Mouse (Mus musculus) heart, embryonic 14.5 days (tissue): ENCODE measurements around the gene Trim67. TPM values are rescaled to one million over a fixed set of nuclear protein-coding genes. Genes with fewer than 3 reads are reported as not detected.

Experiments
- ATAC-seq: fragments of 200-750 bp; cut with Nextera tagmentation; 2 replicates; pipeline ENCODE4 v1.8.0; 2017; ENCODE audit warnings: low read depth, moderate TSS enrichment; ENCODE audit not compliant: insufficient number of reproducible peaks, insufficient read depth, low FRiP score
- H3K27ac ChIP-seq, 2 experiments: fragments of 200-500 bp in 1 of 2; fragments of 300-500 bp in 1 of 2; sonication (generic) in 1 of 2; replicated peaks in 1 of 2; 2 replicates each; pipeline ENCODE4 v1.5.1; 2012 to 2014; ENCODE audit warnings: low read depth in 2 of 2, low read length in 2 of 2, control low read depth in 1 of 2, mild to moderate bottlenecking in 1 of 2, mixed read lengths in 1 of 2; ENCODE audit not compliant: control insufficient read depth in 1 of 2, insufficient read depth in 1 of 2
- H3K27me3 ChIP-seq: fragments of 300-500 bp; sonication (generic); 2 replicates; pipeline ENCODE4 v1.6.1; 2014; ENCODE audit warnings: mild to moderate bottlenecking, low read length, control low read depth; ENCODE audit not compliant: control insufficient read depth, insufficient read depth
- H3K36me3 ChIP-seq: fragments of 300-500 bp; sonication (generic); 2 replicates; pipeline ENCODE4 v1.6.1; 2014; ENCODE audit warnings: mild to moderate bottlenecking, control low read depth, low read length, mixed read lengths; ENCODE audit not compliant: control insufficient read depth, insufficient read depth
- H3K4me1 ChIP-seq, 2 experiments: fragments of 200-500 bp in 1 of 2; fragments of 300-500 bp in 1 of 2; sonication (generic) in 1 of 2; 2 replicates each; pipeline ENCODE4 v1.6.1; 2012 to 2014; ENCODE audit warnings: low read length in 2 of 2, control low read depth in 1 of 2, mixed read lengths in 1 of 2; ENCODE audit not compliant: control insufficient read depth in 2 of 2, insufficient read depth in 2 of 2
- H3K4me2 ChIP-seq: fragments of 300-500 bp; sonication (generic); 2 replicates; pipeline ENCODE4 v1.6.1; 2014; ENCODE audit warnings: mild to moderate bottlenecking, low read length
- H3K4me3 ChIP-seq, 2 experiments: fragments of 200-500 bp in 1 of 2; fragments of 300-500 bp in 1 of 2; sonication (generic) in 1 of 2; 2 replicates each; pipeline ENCODE4 v1.5.1; 2012 to 2014; ENCODE audit warnings: low read length in 2 of 2, mild to moderate bottlenecking in 2 of 2, control low read depth in 1 of 2, low read depth in 1 of 2, moderate library complexity in 1 of 2; ENCODE audit not compliant: control insufficient read depth in 1 of 2, insufficient read depth in 1 of 2
- H3K9ac ChIP-seq: fragments of 300-500 bp; sonication (generic); 2 replicates; pipeline ENCODE4 v1.6.1; 2014; ENCODE audit warnings: mild to moderate bottlenecking, low read length
- H3K9me3 ChIP-seq: fragments of 300-500 bp; sonication (generic); 2 replicates; pipeline ENCODE4 v1.6.1; 2016; ENCODE audit warnings: low read length, control low read depth; ENCODE audit not compliant: control insufficient read depth
- WGBS: fragments of 180-500 bp; shearing (Covaris S2); extraction: QIAGEN DNeasy Blood & Tissue Kit; methylation state at CpG from one replicate; pipeline ENCODE4 v1.1.7; 2014; 5-methylcytosine and 5-hydroxymethylcytosine counted together
- polyA plus RNA-seq: library from polyadenylated mRNA; unstranded; fragments of >200 nt; fragmentation: Nextera tagmentation; extraction: Ambion mirVana; gene quantifications from 2 replicates; pipeline ENCODE4 v1.2.1, GENCODE M21; 2014

Trim67 gene
- polyA plus RNA-seq, 1 experiment from 2014 or later = 0.22 TPM

DNA sequence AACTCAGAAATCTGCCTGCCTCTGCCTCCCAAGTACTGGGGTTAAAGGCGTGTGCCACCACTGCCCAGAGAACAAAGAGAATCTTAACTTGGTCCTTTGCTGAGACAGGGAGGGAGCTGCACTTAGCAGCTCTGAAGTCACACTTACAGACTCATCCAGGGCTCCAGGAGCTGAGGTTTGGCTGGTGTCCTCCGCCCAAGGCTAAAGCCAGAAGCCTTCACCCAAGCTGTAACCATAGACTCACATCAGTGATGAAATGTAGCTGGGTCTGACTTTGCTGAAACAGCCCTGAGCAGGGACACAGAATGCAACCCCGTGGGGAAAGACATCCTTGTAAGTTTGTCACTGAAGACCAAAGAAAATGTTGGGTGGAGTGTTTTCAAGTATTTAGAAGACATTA lies 10.5 kb upstream of the Trim67 start:
- 82% methylated on average over 3 of the region's 3 CpGs for WGBS
- Histone ChIP-seq H3K9ac (no peak overlapping the region), H3K4me1 (peaks cover 26 to 29% of the 10 kb centered on the region in 2 experiments), H3K9me3 (no peaks in the 10 kb centered on the region), H3K27me3 (no peaks in the 10 kb centered on the region), H3K4me3 (no peak overlapping the region), H3K36me3 (no peaks in the 10 kb centered on the region), H3K4me2 (no peak overlapping the region), H3K27ac (no peak overlapping the region)
- no peak for ATAC-seq

DNA sequence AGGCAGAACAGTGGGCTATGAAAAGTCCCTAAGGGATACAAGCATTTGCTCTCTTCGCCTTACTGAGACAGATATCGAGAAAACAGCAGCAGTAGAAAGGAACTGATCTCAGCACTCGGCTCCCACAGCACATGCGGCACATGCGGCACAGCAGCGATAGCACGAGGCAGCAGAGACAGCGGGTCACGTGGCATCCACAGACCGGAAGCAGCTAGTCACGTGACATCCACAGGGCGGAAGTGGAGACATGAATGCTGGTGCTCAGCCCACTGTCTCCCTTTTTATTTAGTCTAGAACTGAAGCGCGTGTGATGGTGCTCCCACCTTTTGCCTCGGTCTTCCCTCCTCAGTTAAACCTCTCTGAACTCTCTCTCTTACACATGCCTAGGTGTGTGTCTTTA lies 9.7 kb upstream of the Trim67 start:
- Histone ChIP-seq H3K36me3 (no peaks in the 10 kb centered on the region), H3K4me3 (no peak overlapping the region), H3K9ac (no peak overlapping the region), H3K27me3 (no peaks in the 10 kb centered on the region), H3K9me3 (no peaks in the 10 kb centered on the region), H3K4me1 (peaks cover 26 to 29% of the 10 kb centered on the region in 2 experiments), H3K27ac (no peak overlapping the region), H3K4me2 (no peak overlapping the region)
- WGBS = 88% methylated on average over 15 of the region's 15 CpGs
- no peak for ATAC-seq

DNA sequence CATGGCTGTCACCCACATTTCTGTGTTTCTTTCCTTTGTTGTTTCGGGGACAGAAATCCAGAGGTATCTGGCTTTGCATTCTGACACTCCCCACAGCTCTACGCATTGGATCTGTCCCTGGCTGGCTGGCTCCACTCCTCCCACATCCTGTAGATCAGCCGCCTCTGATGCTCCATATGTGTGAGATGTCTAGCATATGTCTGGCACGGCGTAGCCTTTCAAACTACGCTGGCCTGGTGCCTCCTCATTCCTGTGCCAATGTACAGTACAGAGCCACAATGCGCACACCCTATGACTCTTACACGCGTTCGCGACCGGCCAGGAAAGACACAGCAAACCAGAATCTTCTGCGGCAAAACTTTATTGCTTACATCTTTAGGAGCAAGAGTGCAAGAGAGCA lies 8.3 kb upstream of the Trim67 start:
- no peak for ATAC-seq
- no peak overlapping the region for H3K4me3 ChIP-seq
- 86% methylated on average over 13 of the region's 13 CpGs for WGBS
- no peak overlapping the region for H3K27ac ChIP-seq
- H3K4me2 ChIP-seq = no peak overlapping the region
- H3K36me3 ChIP-seq = no peaks in the 10 kb centered on the region
- H3K9ac ChIP-seq = no peak overlapping the region
- peaks cover 22 to 28% of the 10 kb centered on the region in 2 experiments for H3K4me1 ChIP-seq
- H3K9me3 ChIP-seq = no peaks in the 10 kb centered on the region
- no peaks in the 10 kb centered on the region for H3K27me3 ChIP-seq

DNA sequence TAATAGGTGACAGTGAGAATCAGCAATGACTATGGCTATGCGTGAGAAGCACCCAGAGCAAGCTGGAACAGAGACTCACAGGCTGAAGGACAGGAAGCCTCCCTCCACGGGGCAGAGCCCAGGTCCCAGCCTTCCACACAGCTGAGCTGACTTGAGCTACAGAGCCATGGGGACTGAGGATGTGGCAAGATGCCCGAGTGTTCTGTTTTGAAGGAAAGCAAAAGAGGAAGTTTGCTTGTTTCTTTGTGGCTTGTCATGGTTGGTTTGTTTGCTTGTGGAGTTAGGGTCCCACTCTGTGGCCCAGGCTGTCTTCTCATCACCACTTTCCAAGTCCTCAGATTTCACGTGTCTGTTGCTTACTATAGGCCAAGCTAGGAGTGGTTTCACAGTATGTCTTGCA lies 2.2 kb upstream of the Trim67 start:
- Histone ChIP-seq H3K27ac (no peak overlapping the region), H3K36me3 (no peaks in the 10 kb centered on the region), H3K9ac (no peak overlapping the region), H3K27me3 (peaks cover 25% of the 10 kb centered on the region), H3K4me1 (peaks cover 21 to 32% of the 10 kb centered on the region in 2 experiments), H3K4me3 (no peak overlapping the region), H3K4me2 (no peak overlapping the region), H3K9me3 (no peaks in the 10 kb centered on the region)
- no peak for ATAC-seq
- WGBS = 77% methylated on average over 4 of the region's 4 CpGs

DNA sequence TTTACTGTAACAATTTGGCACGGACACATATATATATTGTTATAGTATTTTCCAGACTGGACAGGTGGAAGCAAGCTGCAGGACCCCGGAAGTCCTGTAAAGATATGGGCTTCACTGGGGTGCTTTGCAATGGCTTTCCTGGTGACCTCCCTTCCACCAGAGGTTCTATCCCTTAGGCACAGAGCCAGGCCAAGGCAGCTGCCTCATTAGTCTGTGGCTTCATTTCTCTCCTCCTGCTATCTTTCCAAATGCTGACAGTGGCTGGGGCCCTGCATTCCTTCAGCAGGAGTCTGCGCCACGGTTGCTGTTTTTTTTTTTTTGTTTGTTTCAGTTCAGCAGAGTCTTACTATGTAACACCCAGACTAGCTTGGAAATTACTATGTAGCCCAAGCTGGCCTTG lies 1.1 kb upstream of the Trim67 start:
- peaks cover 36% of the 10 kb centered on the region for H3K27me3 ChIP-seq
- H3K9me3 ChIP-seq = no peaks in the 10 kb centered on the region
- H3K4me1 ChIP-seq = peaks cover 12 to 29% of the 10 kb centered on the region in 2 experiments
- peak overlapping the region; percentile 62; the same call in 1 of the 2 replicates for H3K9ac ChIP-seq
- 27% methylated on average over 4 of the region's 4 CpGs for WGBS
- peak overlapping the region; percentile 100 for H3K4me2 ChIP-seq
- H3K36me3 ChIP-seq = no peaks in the 10 kb centered on the region
- H3K4me3 ChIP-seq = peak overlapping the region; percentile 51 to 70
- peak overlapping the region in 1 of 2 experiments; percentile 53; a peak in 1 of 4 replicates for H3K27ac ChIP-seq
- ATAC-seq = no peak

DNA sequence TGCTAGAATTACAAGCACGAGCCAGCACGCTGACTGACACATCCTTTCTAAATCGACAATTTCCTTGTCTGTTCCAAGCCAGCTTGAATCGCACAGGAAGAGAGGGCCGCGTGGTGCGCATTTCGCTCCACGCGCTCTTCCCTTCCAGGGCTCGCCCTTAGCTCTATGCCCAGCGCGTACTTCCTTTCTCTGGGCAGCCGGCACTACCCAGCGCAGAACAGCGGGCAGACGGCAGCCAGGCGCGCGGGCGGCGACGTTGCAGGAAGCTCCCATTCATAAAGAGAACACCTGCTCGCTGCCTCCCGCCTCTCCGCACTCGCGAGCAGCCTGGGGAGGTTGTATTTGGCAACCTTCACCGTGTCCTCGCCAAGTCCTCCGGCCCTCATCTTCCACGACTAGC lies 706 bp upstream of the Trim67 start:
- Histone ChIP-seq H3K4me1 (peaks cover 12 to 29% of the 10 kb centered on the region in 2 experiments), H3K9me3 (no peaks in the 10 kb centered on the region), H3K27ac (peak overlapping the region; percentile 23 to 53; a peak in 1 of 4 replicates), H3K27me3 (peaks cover 39% of the 10 kb centered on the region), H3K9ac (peak overlapping the region; percentile 62), H3K36me3 (no peaks in the 10 kb centered on the region), H3K4me3 (peak overlapping the region; percentile 51 to 70), H3K4me2 (peak overlapping the region; percentile 100)
- under 1% methylated on average over 32 of the region's 32 CpGs for WGBS
- no peak for ATAC-seq

DNA sequence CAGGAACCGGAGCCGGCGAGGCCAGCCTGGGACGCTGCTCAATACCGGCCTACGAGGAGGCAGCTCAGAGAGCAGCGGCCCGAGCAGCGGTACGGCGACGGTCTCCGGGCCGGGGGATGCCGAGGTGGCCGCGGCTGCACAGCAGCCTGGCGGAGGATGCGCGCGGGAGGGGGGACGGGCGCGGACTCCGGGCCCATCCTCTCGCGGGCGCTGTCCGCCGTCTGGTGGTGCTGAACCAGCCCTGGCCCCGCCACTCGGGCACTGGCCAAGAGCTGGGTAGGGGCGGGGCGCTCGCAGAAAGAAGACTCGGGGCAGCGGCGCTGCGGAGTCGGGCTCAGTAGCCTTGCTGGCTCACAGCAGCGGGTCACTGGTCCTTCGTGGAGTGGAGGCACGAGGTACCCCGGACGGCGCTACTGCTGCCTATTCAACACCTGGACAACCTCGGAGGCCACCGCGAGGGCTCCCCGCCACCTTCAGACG lies 320 bp downstream of the Trim67 start:
- Histone ChIP-seq H3K27me3 (peaks cover 45% of the 10 kb centered on the region), H3K36me3 (no peaks in the 10 kb centered on the region), H3K4me3 (peak overlapping the region; percentile 51 to 70), H3K9ac (no peak overlapping the region; the same call in 1 of the 2 replicates), H3K9me3 (no peaks in the 10 kb centered on the region), H3K4me1 (peaks cover 12 to 29% of the 10 kb centered on the region in 2 experiments), H3K27ac (peak overlapping the region in 1 of 2 experiments; percentile 53; a peak in 2 of 4 replicates), H3K4me2 (peak overlapping the region; percentile 100)
- under 1% methylated on average over 51 of the region's 51 CpGs for WGBS
- peak; percentile 84 for ATAC-seq
